Comparison of ENCODE assay signal across 28 mouse cellular contexts in genomic region chr17:71746114-71746513, GRCm38 (mm10). TPM values are rescaled to one million over a fixed set of nuclear protein-coding genes. Genes with fewer than 3 reads are reported as not detected.
DNase-seq lines count a peak whose midpoint lies in the region; ATAC-seq lines count a peak whose summit lies in the region.
"Had no signal": no experiment of that assay in that cellular context is flagged by ENCODE, and none has a peak within 500 bp of the region (broad histone marks: within the 10 kb centered on the region; RNA-seq: fewer than 3 reads in every experiment).

No protein-coding gene starts in this region.

- H3K27ac ChIP-seq in hindbrain, embryonic 13.5 days = no peak overlapping the region
- H3K27ac ChIP-seq in hindbrain, embryonic 14.5 days = no peak overlapping the region
- H3K27ac ChIP-seq in neural tube, embryonic 12.5 days = no peak overlapping the region
- H3K27ac ChIP-seq in embryonic facial prominence, embryonic 10.5 days (replicated peaks) = no peak overlapping the region
- H3K27ac ChIP-seq: embryonic facial prominence, embryonic 13.5 days; heart, embryonic 13.5 days; intestine, embryonic 15.5 days; left cerebral cortex, adult 2 months; limb, embryonic 12.5 days; liver, embryonic 13.5 days had no signal

- DNase-seq in hindbrain, embryonic 14.5 days (ENCODE audit: low spot score) = no peak
- DNase-seq in neural tube, embryonic 10.5 days (ENCODE audit: extremely low spot score, low spot score) = no peak
- peak; percentile 78 to 86 for DNase-seq in cerebellum, postnatal 14 days
- no peak for DNase-seq in c-Kit-positive CD71-positive TER-119-positive erythroid progenitor cells, embryonic 14.5 days (ENCODE audit: low spot score)
- DNase-seq in embryonic facial prominence, embryonic 10.5 days (ENCODE audit: low spot score) = no peak
- DNase-seq in kidney, adult 18-20 months = no peak
- DNase-seq: adrenal gland, postnatal 14 days; forebrain, postnatal 0 days; heart, postnatal 36 days; kidney, postnatal 36 days; liver, embryonic 13.5 days; lung, embryonic 14.5 days; lung, postnatal 36 days; right cerebral cortex, postnatal 25 days; thymus, adult 18-20 months had no signal

- 74% methylated on average over 9 of the region's 9 CpGs for WGBS in hindbrain, embryonic 13.5 days
- 71% methylated on average over 9 of the region's 9 CpGs for WGBS in hindbrain, embryonic 14.5 days
- whole genome bisulfite sequencing in neural tube, embryonic 12.5 days = 55% methylated on average over 9 of the region's 9 CpGs
- 90% methylated on average over 9 of the region's 9 CpGs for WGBS in embryonic facial prominence, embryonic 10.5 days

- no peaks in the 10 kb centered on the region for H3K36me3 ChIP-seq in hindbrain, embryonic 13.5 days
- no peaks in the 10 kb centered on the region for H3K36me3 ChIP-seq in hindbrain, embryonic 14.5 days (replicated peaks; ENCODE audit: control insufficient read depth, insufficient read depth)
- no peaks in the 10 kb centered on the region for H3K36me3 ChIP-seq in neural tube, embryonic 12.5 days
- no peaks in the 10 kb centered on the region for H3K36me3 ChIP-seq in embryonic facial prominence, embryonic 10.5 days (replicated peaks)
- H3K36me3 ChIP-seq: embryonic facial prominence, embryonic 13.5 days; G1E; heart, embryonic 13.5 days; intestine, embryonic 15.5 days; limb, embryonic 12.5 days; liver, embryonic 13.5 days had no signal

- H3K4me3 ChIP-seq in hindbrain, embryonic 13.5 days = no peak overlapping the region
- no peak overlapping the region for H3K4me3 ChIP-seq in hindbrain, embryonic 14.5 days (replicated peaks; ENCODE audit: low read length)
- H3K4me3 ChIP-seq in neural tube, embryonic 12.5 days = no peak overlapping the region
- H3K4me3 ChIP-seq in embryonic facial prominence, embryonic 10.5 days = no peak overlapping the region
- H3K4me3 ChIP-seq: embryonic facial prominence, embryonic 13.5 days; heart, embryonic 13.5 days; intestine, embryonic 15.5 days; left cerebral cortex, adult 2 months; limb, embryonic 12.5 days; liver, embryonic 13.5 days had no signal

- H3K4me1 ChIP-seq in hindbrain, embryonic 13.5 days (replicated peaks) = peaks cover 6% of the 10 kb centered on the region
- no peaks in the 10 kb centered on the region; the same call in 1 of the 2 replicates for H3K4me1 ChIP-seq in hindbrain, embryonic 14.5 days (replicated peaks; ENCODE audit: control insufficient read depth, insufficient read depth, low read length)
- peaks cover 11% of the 10 kb centered on the region; the same call in 1 of the 2 replicates for H3K4me1 ChIP-seq in neural tube, embryonic 12.5 days
- peaks cover 15% of the 10 kb centered on the region for H3K4me1 ChIP-seq in embryonic facial prominence, embryonic 10.5 days

- no peaks in the 10 kb centered on the region for H3K27me3 ChIP-seq in hindbrain, embryonic 13.5 days
- no peaks in the 10 kb centered on the region for H3K27me3 ChIP-seq in hindbrain, embryonic 14.5 days (ENCODE audit: control insufficient read depth, insufficient read depth, low read length)
- H3K27me3 ChIP-seq in neural tube, embryonic 12.5 days (replicated peaks) = no peaks in the 10 kb centered on the region
- H3K27me3 ChIP-seq in embryonic facial prominence, embryonic 10.5 days (replicated peaks; ENCODE audit: low read depth, poor library complexity, severe bottlenecking) = no peaks in the 10 kb centered on the region
- H3K27me3 ChIP-seq: heart, embryonic 13.5 days; intestine, embryonic 15.5 days; liver, embryonic 13.5 days had no signal

- H3K9me3 ChIP-seq in hindbrain, embryonic 13.5 days = no peaks in the 10 kb centered on the region
- H3K9me3 ChIP-seq in hindbrain, embryonic 14.5 days (ENCODE audit: control insufficient read depth, low read length) = no peaks in the 10 kb centered on the region
- no peaks in the 10 kb centered on the region for H3K9me3 ChIP-seq in neural tube, embryonic 12.5 days
- no peaks in the 10 kb centered on the region for H3K9me3 ChIP-seq in embryonic facial prominence, embryonic 10.5 days
- H3K9me3 ChIP-seq: heart, embryonic 13.5 days; intestine, embryonic 15.5 days; limb, embryonic 12.5 days; liver, embryonic 13.5 days had no signal

- H3K9ac ChIP-seq in hindbrain, embryonic 13.5 days = no peak overlapping the region; the same call in 1 of the 2 replicates
- no peak overlapping the region for H3K9ac ChIP-seq in hindbrain, embryonic 14.5 days
- no peak overlapping the region for H3K9ac ChIP-seq in neural tube, embryonic 12.5 days
- H3K9ac ChIP-seq: embryonic facial prominence, embryonic 13.5 days; forebrain, postnatal 0 days; heart, embryonic 13.5 days; intestine, embryonic 15.5 days; limb, embryonic 12.5 days; liver, embryonic 13.5 days; lung, embryonic 14.5 days had no signal

- no peak overlapping the region for H3K4me2 ChIP-seq in hindbrain, embryonic 13.5 days
- H3K4me2 ChIP-seq in hindbrain, embryonic 14.5 days (replicated peaks) = no peak overlapping the region
- H3K4me2 ChIP-seq in neural tube, embryonic 12.5 days (replicated peaks) = no peak overlapping the region
- H3K4me2 ChIP-seq: embryonic facial prominence, embryonic 13.5 days; heart, embryonic 13.5 days; intestine, embryonic 15.5 days; limb, embryonic 12.5 days; liver, embryonic 13.5 days; lung, embryonic 14.5 days had no signal

- ATAC-seq in hindbrain, embryonic 13.5 days (ENCODE audit: low FRiP score) = peak; percentile 38; the same call in 1 of the 2 replicates
- no peak for ATAC-seq in hindbrain, embryonic 14.5 days (ENCODE audit: low FRiP score)
- 0 out of 2 replicates have a peak, but pooled peaks have one; percentile 48 for ATAC-seq in neural tube, embryonic 12.5 days (ENCODE audit: low FRiP score, low read depth)
- ATAC-seq: activated CD4-positive, CD25-positive, alpha-beta regulatory T cell, adult 4 months; forebrain, postnatal 0 days; intestine, embryonic 15.5 days had no signal

RNA-seq across cellular contexts. Expression of gene Pcare, which starts 6.6 kb away (rescaled TPM):
- polyA plus RNA-seq in hindbrain, embryonic 13.5 days (2015; fragmentation: Nextera tagmentation; extraction: Ambion mirVana) = not detected in 2 replicates
- polyA plus RNA-seq in hindbrain, embryonic 14.5 days (2014; fragmentation: Nextera tagmentation; extraction: Ambion mirVana) = not detected in 2 replicates
- not detected in 2 replicates for polyA plus RNA-seq in neural tube, embryonic 12.5 days (2016; fragmentation: Nextera tagmentation; extraction: Ambion mirVana)
- polyA plus RNA-seq in embryonic facial prominence, embryonic 10.5 days (2016; fragmentation: Nextera tagmentation; extraction: Ambion mirVana) = not detected in 2 replicates
- polyA plus RNA-seq: activated CD4-positive, CD25-positive, alpha-beta regulatory T cell, adult 4 months; embryonic facial prominence, embryonic 13.5 days; forebrain, postnatal 0 days; G1E; gonadal fat pad, adult 2 months; heart, embryonic 13.5 days; intestine, embryonic 15.5 days; kidney, embryonic 14.5 days; limb, embryonic 12.5 days; lung, embryonic 14.5 days; spleen, adult 2 months; stomach, embryonic 14.5 days had no signal

RNA-seq across cellular contexts. Expression of gene Clip4, which starts 22.2 kb away (rescaled TPM):
- polyA plus RNA-seq in hindbrain, embryonic 13.5 days (2015; fragmentation: Nextera tagmentation; extraction: Ambion mirVana) = 11.1 and 13.2 TPM in 2 replicates
- polyA plus RNA-seq in hindbrain, embryonic 14.5 days (2014; fragmentation: Nextera tagmentation; extraction: Ambion mirVana) = 15.8 and 17.0 TPM in 2 replicates
- polyA plus RNA-seq in neural tube, embryonic 12.5 days (2016; fragmentation: Nextera tagmentation; extraction: Ambion mirVana) = 9.1 and 9.6 TPM in 2 replicates
- 3.5 and 3.8 TPM in 2 replicates for polyA plus RNA-seq in embryonic facial prominence, embryonic 10.5 days (2016; fragmentation: Nextera tagmentation; extraction: Ambion mirVana)
- polyA plus RNA-seq: activated CD4-positive, CD25-positive, alpha-beta regulatory T cell, adult 4 months; G1E had no signal

Comparison
In these comparisons a context has a peak if more than half of its experiments do, and no peak if none do; other contexts are left out.
1. DNase-seq: peak in cerebellum, postnatal 14 days (2 of 2); none in hindbrain, embryonic 14.5 days (single experiment), neural tube, embryonic 10.5 days (single experiment), c-Kit-positive CD71-positive TER-119-positive erythroid progenitor cells, embryonic 14.5 days (single experiment), embryonic facial prominence, embryonic 10.5 days (single experiment) and kidney, adult 18-20 months (single experiment).